In the genomic region with DNA sequence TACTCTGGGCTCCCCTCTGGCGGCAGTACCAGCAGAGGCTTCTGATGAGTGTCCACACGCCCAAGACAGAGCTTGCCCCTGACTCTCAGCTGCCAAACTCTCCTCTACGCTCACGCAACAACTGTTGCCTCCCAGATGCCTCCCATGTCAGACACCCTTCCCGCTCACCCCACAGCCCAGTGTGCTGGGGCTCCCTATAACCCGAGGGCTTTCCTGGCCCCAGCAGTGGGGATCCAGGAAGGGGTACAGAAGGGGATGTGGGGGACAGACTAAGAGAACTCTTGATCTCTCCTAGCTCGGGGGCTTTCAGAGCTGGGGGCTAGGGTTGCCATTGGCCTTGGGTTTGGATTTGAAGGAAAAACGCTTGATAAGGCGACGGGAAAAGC, we compare ENCODE assay signal across 9 mouse cellular contexts. TPM values are rescaled to one million over a fixed set of nuclear protein-coding genes. Genes with fewer than 3 reads are reported as not detected.
DNase-seq lines count a peak whose midpoint lies in the region; ATAC-seq and TF ChIP-seq lines count a peak whose summit lies in the region.
"Had no signal": no experiment of that assay in that cellular context is flagged by ENCODE, and none has a peak within 500 bp of the region (broad histone marks: within the 10 kb centered on the region; RNA-seq: fewer than 3 reads in every experiment).

No protein-coding gene starts in this region.

- H3K4me1 ChIP-seq in forebrain, embryonic 11.5 days (replicated peaks; ENCODE audit: control insufficient read depth, insufficient read depth, low read length): peaks cover 12% of the 10 kb centered on the region; the same call in 1 of the 2 replicates
- 0 out of 2 replicates have a peak, but pooled peaks cover 5% of the 10 kb centered on the region for H3K4me1 ChIP-seq in forebrain, embryonic 16.5 days (replicated peaks; ENCODE audit: control insufficient read depth, insufficient read depth, low read length)
- H3K4me1 ChIP-seq in kidney, postnatal 0 days (replicated peaks; ENCODE audit: insufficient read depth, low read length): 0 out of 2 replicates have a peak, but pooled peaks cover 3% of the 10 kb centered on the region
- peaks cover 17% of the 10 kb centered on the region for H3K4me1 ChIP-seq in embryonic facial prominence, embryonic 10.5 days
- H3K4me1 ChIP-seq in liver, embryonic 11.5 days (replicated peaks; ENCODE audit: control insufficient read depth, insufficient read depth, low read length): peaks cover 9% of the 10 kb centered on the region

- no peak for DNase-seq in forebrain, embryonic 11.5 days (ENCODE audit: low spot score)
- no peak for DNase-seq in kidney, postnatal 0 days (ENCODE audit: low spot score)
- DNase-seq in kidney, postnatal 10 days: no peak
- DNase-seq in embryonic facial prominence, embryonic 10.5 days (ENCODE audit: low spot score): no peak
- no peak for DNase-seq in liver, embryonic 11.5 days (ENCODE audit: low spot score)
- DNase-seq in testis, postnatal 14 days (ENCODE audit: low spot score): no peak
- DNase-seq in thymus, postnatal 25 days: no peak
- DNase-seq: gastrocnemius, postnatal 25 days had no signal

- H3K4me2 ChIP-seq in forebrain, embryonic 11.5 days (ENCODE audit: low read depth, low read length, severe bottlenecking): peak overlapping the region; percentile 26; the same call in 1 of the 2 replicates
- no peak overlapping the region for H3K4me2 ChIP-seq in forebrain, embryonic 16.5 days (ENCODE audit: low read length)
- H3K4me2 ChIP-seq in kidney, postnatal 0 days (ENCODE audit: low read length): peak overlapping the region; percentile 35
- H3K4me2 ChIP-seq in liver, embryonic 11.5 days: peak overlapping the region; percentile 39

- H3K27ac ChIP-seq in forebrain, embryonic 11.5 days (ENCODE audit: low read depth, low read length): no peak overlapping the region
- no peak overlapping the region for H3K27ac ChIP-seq in forebrain, embryonic 16.5 days (ENCODE audit: low read length)
- H3K27ac ChIP-seq in kidney, postnatal 0 days: peak overlapping the region; percentile 75
- H3K27ac ChIP-seq in embryonic facial prominence, embryonic 10.5 days (replicated peaks): peak overlapping the region; percentile 60; the same call in 1 of the 2 replicates
- no peak overlapping the region for H3K27ac ChIP-seq in liver, embryonic 11.5 days (ENCODE audit: low read depth, low read length)

- H3K4me3 ChIP-seq in forebrain, embryonic 11.5 days (ENCODE audit: low read depth, low read length): no peak overlapping the region
- H3K4me3 ChIP-seq in forebrain, embryonic 16.5 days (replicated peaks; ENCODE audit: low read length): no peak overlapping the region
- no peak overlapping the region for H3K4me3 ChIP-seq in kidney, postnatal 0 days (replicated peaks; ENCODE audit: low read depth, low read length)
- peak overlapping the region; percentile 30 for H3K4me3 ChIP-seq in embryonic facial prominence, embryonic 10.5 days
- no peak overlapping the region for H3K4me3 ChIP-seq in liver, embryonic 11.5 days (ENCODE audit: low read depth, low read length)

- no peaks in the 10 kb centered on the region for H3K27me3 ChIP-seq in forebrain, embryonic 11.5 days (ENCODE audit: control insufficient read depth, insufficient read depth, low read length)
- no peaks in the 10 kb centered on the region for H3K27me3 ChIP-seq in forebrain, embryonic 16.5 days (replicated peaks; ENCODE audit: control insufficient read depth, insufficient read depth, low read length)
- no peaks in the 10 kb centered on the region for H3K27me3 ChIP-seq in kidney, postnatal 0 days (ENCODE audit: insufficient read depth, low read length)
- H3K27me3 ChIP-seq in embryonic facial prominence, embryonic 10.5 days (replicated peaks; ENCODE audit: low read depth, poor library complexity, severe bottlenecking): peaks cover 26% of the 10 kb centered on the region
- no peaks in the 10 kb centered on the region for H3K27me3 ChIP-seq in liver, embryonic 11.5 days (replicated peaks; ENCODE audit: control insufficient read depth, insufficient read depth, low read length)

- TF ChIP-seq CTCF in kidney, postnatal 0 days (IDR thresholded peaks at IDR 0.05; ENCODE audit: low read depth): no peak

- no peaks in the 10 kb centered on the region for H3K9me3 ChIP-seq in forebrain, embryonic 11.5 days (ENCODE audit: control insufficient read depth, low read length)
- H3K9me3 ChIP-seq in forebrain, embryonic 16.5 days (ENCODE audit: control insufficient read depth, low read length): no peaks in the 10 kb centered on the region
- no peaks in the 10 kb centered on the region for H3K9me3 ChIP-seq in kidney, postnatal 0 days (replicated peaks; ENCODE audit: low read length)
- H3K9me3 ChIP-seq in embryonic facial prominence, embryonic 10.5 days: no peaks in the 10 kb centered on the region
- no peaks in the 10 kb centered on the region for H3K9me3 ChIP-seq in liver, embryonic 11.5 days (ENCODE audit: control insufficient read depth, low read length)

- peak overlapping the region; percentile 32; the same call in 1 of the 2 replicates for H3K9ac ChIP-seq in forebrain, embryonic 11.5 days (ENCODE audit: low read length)
- H3K9ac ChIP-seq in forebrain, embryonic 16.5 days (replicated peaks; ENCODE audit: low read depth, low read length): no peak overlapping the region
- H3K9ac ChIP-seq in kidney, postnatal 0 days (ENCODE audit: low read depth, low read length): no peak overlapping the region
- no peak overlapping the region for H3K9ac ChIP-seq in liver, embryonic 11.5 days (ENCODE audit: low read depth, low read length)

- H3K36me3 ChIP-seq in forebrain, embryonic 11.5 days (ENCODE audit: control insufficient read depth, insufficient read depth, low read length): peaks cover 5% of the 10 kb centered on the region; the same call in 1 of the 2 replicates
- H3K36me3 ChIP-seq in forebrain, embryonic 16.5 days (ENCODE audit: control insufficient read depth, insufficient read depth): no peaks in the 10 kb centered on the region; the same call in 1 of the 2 replicates
- peaks cover 28% of the 10 kb centered on the region for H3K36me3 ChIP-seq in kidney, postnatal 0 days (ENCODE audit: insufficient read depth, low read length)
- peaks cover 34% of the 10 kb centered on the region for H3K36me3 ChIP-seq in embryonic facial prominence, embryonic 10.5 days (replicated peaks)
- H3K36me3 ChIP-seq in liver, embryonic 11.5 days (ENCODE audit: control insufficient read depth, insufficient read depth, low read length): peaks cover 13% of the 10 kb centered on the region

- WGBS in forebrain, embryonic 11.5 days: 20% methylated on average over 10 of the region's 10 CpGs
- 32% methylated on average over 10 of the region's 10 CpGs for WGBS in forebrain, embryonic 16.5 days
- WGBS in kidney, postnatal 0 days: 44% methylated on average over 10 of the region's 10 CpGs
- 21% methylated on average over 10 of the region's 10 CpGs for WGBS in embryonic facial prominence, embryonic 10.5 days
- 35% methylated on average over 10 of the region's 10 CpGs for WGBS in liver, embryonic 11.5 days

- ATAC-seq in forebrain, embryonic 11.5 days (replicated peaks; ENCODE audit: low FRiP score): no peak
- ATAC-seq in forebrain, embryonic 16.5 days: no peak
- ATAC-seq in kidney, postnatal 0 days (replicated peaks; ENCODE audit: low FRiP score, low read depth): no peak
- no peak for ATAC-seq in liver, embryonic 11.5 days (replicated peaks; ENCODE audit: low FRiP score)

RNA-seq across cellular contexts. Expression of gene Hinfp, which starts 5.3 kb away (rescaled TPM):
- 25.8 and 27.4 TPM in 2 replicates for polyA plus RNA-seq in forebrain, embryonic 11.5 days (2014; fragmentation: Nextera tagmentation; extraction: Ambion mirVana)
- polyA plus RNA-seq in forebrain, embryonic 16.5 days (2015; fragmentation: Nextera tagmentation; extraction: Ambion mirVana): 34.1 and 35.6 TPM in 2 replicates
- polyA plus RNA-seq in kidney, postnatal 0 days (2015; fragmentation: Nextera tagmentation; extraction: Ambion mirVana): 14.9 and 18.5 TPM in 2 replicates
- polyA plus RNA-seq in embryonic facial prominence, embryonic 10.5 days (2016; fragmentation: Nextera tagmentation; extraction: Ambion mirVana): 29.6 and 31.4 TPM in 2 replicates
- polyA plus RNA-seq in liver, embryonic 11.5 days (2014; fragmentation: Nextera tagmentation; extraction: Ambion mirVana): 19.3 and 20.2 TPM in 2 replicates

RNA-seq across cellular contexts. Expression of gene C2cd2l, which starts 9.3 kb away (rescaled TPM):
- polyA plus RNA-seq in forebrain, embryonic 11.5 days (2014; fragmentation: Nextera tagmentation; extraction: Ambion mirVana): 12.2 and 13.7 TPM in 2 replicates
- polyA plus RNA-seq in forebrain, embryonic 16.5 days (2015; fragmentation: Nextera tagmentation; extraction: Ambion mirVana): 29.0 and 31.4 TPM in 2 replicates
- polyA plus RNA-seq in kidney, postnatal 0 days (2015; fragmentation: Nextera tagmentation; extraction: Ambion mirVana): 11.6 and 13.0 TPM in 2 replicates
- 6.8 and 7.8 TPM in 2 replicates for polyA plus RNA-seq in embryonic facial prominence, embryonic 10.5 days (2016; fragmentation: Nextera tagmentation; extraction: Ambion mirVana)
- 8.9 and 9.3 TPM in 2 replicates for polyA plus RNA-seq in liver, embryonic 11.5 days (2014; fragmentation: Nextera tagmentation; extraction: Ambion mirVana)

RNA-seq across cellular contexts. Expression of gene Dpagt1, which starts 15.1 kb away (rescaled TPM):
- 47.7 and 49.1 TPM in 2 replicates for polyA plus RNA-seq in forebrain, embryonic 11.5 days (2014; fragmentation: Nextera tagmentation; extraction: Ambion mirVana)
- polyA plus RNA-seq in forebrain, embryonic 16.5 days (2015; fragmentation: Nextera tagmentation; extraction: Ambion mirVana): 35.2 and 35.7 TPM in 2 replicates
- polyA plus RNA-seq in kidney, postnatal 0 days (2015; fragmentation: Nextera tagmentation; extraction: Ambion mirVana): 32.2 and 33.6 TPM in 2 replicates
- polyA plus RNA-seq in embryonic facial prominence, embryonic 10.5 days (2016; fragmentation: Nextera tagmentation; extraction: Ambion mirVana): 53.8 and 53.9 TPM in 2 replicates
- 39.5 and 41.9 TPM in 2 replicates for polyA plus RNA-seq in liver, embryonic 11.5 days (2014; fragmentation: Nextera tagmentation; extraction: Ambion mirVana)

RNA-seq across cellular contexts. Expression of gene Abcg4, which starts 22.3 kb away (rescaled TPM):
- 6.7 and 9.6 TPM in 2 replicates for polyA plus RNA-seq in forebrain, embryonic 11.5 days (2014; fragmentation: Nextera tagmentation; extraction: Ambion mirVana)
- 16.9 and 21.8 TPM in 2 replicates for polyA plus RNA-seq in forebrain, embryonic 16.5 days (2015; fragmentation: Nextera tagmentation; extraction: Ambion mirVana)
- polyA plus RNA-seq in kidney, postnatal 0 days (2015; fragmentation: Nextera tagmentation; extraction: Ambion mirVana): 1.0 and 1.6 TPM in 2 replicates
- polyA plus RNA-seq in embryonic facial prominence, embryonic 10.5 days (2016; fragmentation: Nextera tagmentation; extraction: Ambion mirVana): 2.6 and 3.1 TPM in 2 replicates
- 11.6 and 13.8 TPM in 2 replicates for polyA plus RNA-seq in liver, embryonic 11.5 days (2014; fragmentation: Nextera tagmentation; extraction: Ambion mirVana)

RNA-seq across cellular contexts. Expression of gene H2afx, which starts 23.8 kb away (rescaled TPM):
- polyA plus RNA-seq in forebrain, embryonic 11.5 days (2014; fragmentation: Nextera tagmentation; extraction: Ambion mirVana): 463 and 498 TPM in 2 replicates
- polyA plus RNA-seq in forebrain, embryonic 16.5 days (2015; fragmentation: Nextera tagmentation; extraction: Ambion mirVana): 182 and 199 TPM in 2 replicates
- polyA plus RNA-seq in kidney, postnatal 0 days (2015; fragmentation: Nextera tagmentation; extraction: Ambion mirVana): 186 and 205 TPM in 2 replicates
- 601 and 615 TPM in 2 replicates for polyA plus RNA-seq in embryonic facial prominence, embryonic 10.5 days (2016; fragmentation: Nextera tagmentation; extraction: Ambion mirVana)
- 250 TPM in 2 replicates for polyA plus RNA-seq in liver, embryonic 11.5 days (2014; fragmentation: Nextera tagmentation; extraction: Ambion mirVana)

Comparison
In these comparisons a context has a peak if more than half of its experiments do, and no peak if none do; other contexts are left out.
1. H3K27ac ChIP-seq: peak in kidney, postnatal 0 days (single experiment) and embryonic facial prominence, embryonic 10.5 days (single experiment); none in forebrain, embryonic 11.5 days (single experiment), forebrain, embryonic 16.5 days (single experiment) and liver, embryonic 11.5 days (single experiment).